Mouse (Mus musculus) naive thymus-derived CD4-positive, alpha-beta T cell, adult 2 months (primary cell): ENCODE measurements around the gene Hyal1.
"Not testable (repeated sequence)": the region's sequence is repeated elsewhere in the genome, so short reads cannot be mapped to it uniquely, and the experiment has no call there.

ENCODE experiments used
- DNase-seq: peaks from one replicate; pipeline ENCODE4 v3.0.0-alpha.2; 2011; ENCODE audit warnings: low read depth

The Hyal1 gene

GRCm38 (mm10) chr9:107550491-107551116 is 26.1 kb upstream of the Hyal1 start:
- DNase-seq = no peak

- peak; percentile 88 for DNase-seq
These were observed 25.4 kb upstream of the Hyal1 start, which contains the start of gene Rassf1 for GRCm38 (mm10) chr9:107551117-107551889. Gene Rassf1, plus strand, starts transcription at chr9:107551555.

DNA sequence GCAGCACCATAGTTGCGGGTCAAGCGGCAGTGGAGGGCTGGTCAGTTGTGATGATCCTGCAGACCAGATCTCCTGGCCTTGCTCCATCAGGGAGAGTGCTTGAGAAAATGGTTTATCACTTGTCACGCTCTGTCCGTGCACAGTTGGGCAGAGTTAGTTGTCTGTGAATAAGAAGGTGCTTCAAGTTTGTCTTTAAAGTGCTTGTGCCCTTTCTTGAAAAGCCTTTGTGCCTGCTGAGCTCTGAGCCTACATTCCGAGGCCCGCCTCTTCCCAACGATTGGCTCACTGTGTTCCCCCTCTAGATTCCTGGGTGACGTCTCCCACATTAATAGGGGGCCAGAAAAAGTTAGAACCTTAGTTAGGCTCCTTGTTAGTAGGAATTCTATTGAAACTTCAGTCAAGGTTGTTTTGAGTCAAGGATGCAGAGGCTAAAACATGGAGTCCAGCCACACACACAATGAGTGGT is 24.8 kb upstream of the Hyal1 start:
- no peak for DNase-seq

DNA sequence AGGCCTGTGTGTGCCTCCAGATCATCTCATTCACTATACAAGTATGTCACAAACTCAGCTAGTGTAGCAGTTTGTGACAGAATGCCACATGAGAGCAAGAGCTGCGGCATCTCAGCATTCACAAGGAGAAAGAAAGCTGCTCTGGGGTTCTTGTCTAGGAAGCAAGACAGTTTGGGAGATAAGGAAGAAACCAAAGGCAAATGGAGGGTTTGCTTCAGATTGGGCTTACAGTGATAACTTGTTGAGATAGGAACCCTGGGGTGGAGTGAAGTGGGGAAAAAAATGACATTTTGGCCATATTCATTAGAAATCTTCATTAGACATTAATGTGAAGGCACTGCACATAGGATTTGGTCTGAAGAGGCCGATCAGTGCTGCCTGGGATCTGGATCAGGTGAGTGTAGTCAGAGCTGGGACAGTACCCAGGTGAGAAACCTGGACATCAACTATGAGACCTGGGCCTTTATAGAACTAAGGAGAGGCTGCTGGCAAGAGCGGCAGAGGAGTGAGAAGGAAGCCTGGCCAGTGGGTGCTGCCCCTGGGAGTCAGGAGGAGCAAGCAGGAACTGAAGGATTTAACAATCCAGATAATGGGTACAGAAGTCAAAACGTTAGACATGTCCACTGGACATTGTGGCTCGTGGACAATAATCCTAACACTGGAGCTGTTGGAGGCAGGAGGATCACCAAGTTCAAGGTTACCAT is 23.9 kb upstream of the Hyal1 start:
- DNase-seq = no peak

DNA sequence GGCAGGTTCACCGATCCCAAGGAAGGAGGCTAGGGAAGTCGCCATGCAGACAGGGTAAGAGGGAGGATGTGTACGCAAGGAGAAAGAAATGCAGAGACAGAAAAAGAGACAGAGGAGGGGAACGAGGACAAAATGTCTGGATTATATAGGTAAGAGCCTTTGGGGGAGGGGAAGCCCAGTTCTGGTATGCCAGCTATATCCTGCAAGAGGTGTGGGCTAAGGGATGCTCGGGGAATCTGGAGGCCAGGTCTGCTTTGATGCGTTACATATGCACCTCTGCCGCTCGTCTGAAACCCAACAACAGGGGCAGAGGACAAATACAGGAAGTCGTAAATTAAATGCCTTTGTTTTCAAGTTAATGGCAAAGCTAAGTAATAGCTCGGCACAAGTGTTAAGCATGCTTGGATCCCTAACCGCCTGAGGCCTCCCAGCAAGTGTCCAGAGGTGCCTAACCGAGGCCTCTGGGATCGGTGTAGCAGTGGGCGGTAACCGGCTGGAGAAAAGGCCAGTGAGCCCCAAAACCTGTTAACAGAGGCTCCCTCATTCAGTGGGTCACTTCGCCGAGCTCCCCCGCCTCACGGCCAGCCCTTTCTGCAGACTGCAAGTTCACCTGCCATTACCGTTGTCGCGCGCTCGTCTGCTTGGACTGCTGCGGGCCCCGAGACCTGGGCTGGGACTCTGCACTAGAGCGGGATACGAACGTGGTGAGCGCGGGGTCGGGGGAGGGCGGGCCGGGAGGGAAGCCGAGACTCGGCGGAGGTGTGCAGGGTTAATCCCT is 23.0 kb upstream of the Hyal1 start:
- DNase-seq = peak; percentile 62

DNA sequence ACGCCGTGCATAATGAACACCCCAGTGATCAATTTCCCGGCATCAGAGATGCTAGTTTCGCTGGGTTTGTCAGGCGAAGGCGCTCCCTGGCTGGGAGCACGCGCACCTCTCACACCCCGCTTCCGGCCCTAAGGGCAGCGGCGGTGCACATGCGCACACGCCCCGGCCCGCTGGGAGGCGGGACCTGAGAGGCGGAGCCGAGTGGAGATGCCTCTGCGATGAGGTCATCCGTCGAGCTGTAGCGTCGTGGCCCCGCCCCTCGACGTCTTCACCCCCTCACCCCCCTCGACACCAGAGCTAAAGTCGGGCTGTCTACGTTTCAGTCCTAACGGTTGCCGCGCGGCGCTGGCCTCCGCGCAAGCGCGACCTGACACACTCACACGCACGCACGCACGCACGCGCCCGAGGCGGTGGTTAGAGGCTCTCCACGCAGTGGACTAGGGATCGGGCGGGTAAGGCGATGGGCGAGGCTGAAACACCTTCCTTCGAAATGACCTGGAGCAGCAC is 22.4 kb upstream of the Hyal1 start:
- peak; percentile 100 for DNase-seq

GRCm38 (mm10) chr9:107555031-107555457 is 21.7 kb upstream of the Hyal1 start:
- DNase-seq = no peak

DNA sequence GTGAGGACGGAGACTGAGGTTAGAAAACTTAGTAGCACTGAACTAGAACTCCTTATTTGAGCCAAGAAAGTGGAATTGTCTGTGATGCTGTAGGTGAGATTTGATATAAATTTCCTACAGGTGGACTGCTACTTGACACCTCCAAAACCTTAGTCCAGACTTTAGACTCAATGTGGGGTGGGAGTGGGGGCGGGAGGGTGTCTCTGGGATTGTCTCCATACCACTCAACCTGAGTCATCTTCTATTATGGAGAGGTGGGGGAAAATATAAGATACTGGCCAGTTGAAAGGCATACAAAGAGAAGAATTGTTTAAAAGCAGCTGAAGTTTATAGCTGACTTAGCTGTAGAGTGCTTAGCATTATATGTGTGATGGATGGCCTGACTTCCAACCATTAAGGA is 21.0 kb upstream of the Hyal1 start:
- no peak for DNase-seq

DNA sequence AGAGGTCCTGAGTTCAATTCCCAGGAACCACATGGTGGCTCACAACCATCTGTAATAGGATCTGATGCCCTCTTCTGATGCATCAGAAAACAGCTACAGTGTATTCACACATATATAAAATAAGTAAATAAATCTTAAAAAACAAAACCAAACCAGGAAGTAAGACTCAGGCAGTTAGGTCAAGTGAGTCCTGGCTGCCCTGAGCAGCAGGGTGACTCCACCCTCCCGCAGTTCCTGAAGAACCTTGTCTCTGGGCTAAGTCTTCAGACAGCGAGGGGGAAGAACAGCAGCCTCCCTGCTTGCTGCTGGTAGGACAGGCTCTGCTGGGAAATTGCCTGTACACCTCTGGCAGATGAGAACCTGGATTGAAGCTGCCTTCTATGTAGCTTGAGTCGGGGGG is 20.4 kb upstream of the Hyal1 start:
- DNase-seq = no peak

DNA sequence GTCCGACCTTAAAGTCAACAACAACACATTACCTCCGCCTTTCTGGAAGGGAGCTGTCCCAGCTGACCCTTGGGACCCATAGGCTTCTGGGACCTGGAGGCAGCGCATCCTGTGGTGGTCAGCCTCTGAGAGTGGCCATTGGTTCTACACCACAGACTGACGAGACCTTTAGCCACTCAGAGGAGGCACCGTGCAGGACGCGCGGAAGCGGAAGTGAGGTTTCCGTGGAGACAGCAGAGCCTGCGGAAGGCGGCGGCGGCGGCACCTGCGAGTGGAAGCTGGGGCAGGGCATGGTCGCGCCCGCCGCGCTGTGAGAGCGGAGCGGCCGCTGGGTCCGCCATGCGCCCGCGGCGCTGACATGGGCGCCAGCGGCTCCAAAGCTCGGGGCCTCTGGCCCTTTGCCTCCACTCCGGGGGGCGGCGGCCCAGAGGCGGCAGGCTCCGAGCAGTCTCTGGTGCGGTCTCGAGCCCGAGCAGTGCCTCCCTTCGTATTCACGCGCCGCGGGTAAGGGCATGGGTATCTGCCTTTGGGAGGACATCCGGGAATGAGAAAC is 13.6 kb upstream of the Hyal1 start, which contains the start of gene Tusc2:
Gene Tusc2, plus strand, starts transcription at position 227 of the 553 bp plus-strand sequence.
- DNase-seq = peak; percentile 91

GRCm38 (mm10) chr9:107565556-107565955 is 11.2 kb upstream of the Hyal1 start:
- not testable (repeated sequence) for DNase-seq

DNA sequence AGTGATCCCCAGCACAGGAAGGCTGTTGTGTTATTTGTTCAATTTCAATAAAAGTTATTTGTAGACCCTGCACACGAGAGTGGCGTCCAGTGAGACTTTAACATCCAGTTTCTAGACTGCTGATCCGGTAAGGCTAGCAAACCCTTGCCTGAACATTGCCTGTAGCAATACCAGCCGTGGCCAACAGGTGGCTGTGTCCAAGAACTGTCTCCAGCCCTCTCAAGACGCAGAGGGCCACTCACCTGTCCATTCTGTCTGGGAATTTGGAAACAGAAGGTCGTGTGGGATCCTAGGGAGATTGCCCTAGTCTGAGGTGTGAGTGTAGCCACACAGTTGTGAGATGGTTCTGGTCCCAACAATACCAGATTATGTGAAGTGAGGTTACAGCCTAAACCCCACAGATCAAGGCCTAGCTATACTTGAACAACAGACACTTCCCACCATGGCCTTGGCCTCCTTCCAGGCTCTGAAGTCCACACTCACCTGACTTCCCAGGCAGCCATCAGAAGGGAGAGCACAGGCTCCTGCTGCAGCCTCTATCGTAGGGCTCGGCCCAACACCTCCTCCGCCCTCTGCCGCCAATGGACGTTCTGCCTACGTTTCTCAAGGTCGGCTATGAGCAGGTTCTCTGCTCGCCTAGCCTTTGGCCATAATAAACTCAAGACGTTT is 10.6 kb upstream of the Hyal1 start:
- peak; percentile 87 for DNase-seq

DNA sequence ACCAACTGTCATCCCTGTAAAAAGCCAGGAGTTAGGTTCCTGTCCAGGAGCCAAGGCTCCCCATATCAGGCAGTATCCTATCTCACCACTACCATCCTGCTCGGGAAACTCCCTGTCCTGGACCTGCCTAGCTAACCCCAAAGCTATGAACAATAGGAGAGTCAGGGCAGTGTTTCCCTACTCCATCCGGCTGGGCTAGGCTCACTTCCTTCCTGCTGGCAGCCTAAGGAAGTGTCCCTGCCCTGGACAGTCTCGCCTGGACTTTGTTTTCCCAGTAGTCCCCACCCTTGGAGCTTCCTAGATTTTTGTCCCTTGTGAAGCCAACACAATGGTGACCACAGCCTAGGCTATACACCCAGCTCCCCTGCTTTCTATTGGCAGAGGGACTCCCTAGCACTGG is 9.9 kb upstream of the Hyal1 start:
- DNase-seq = no peak

GRCm38 (mm10) chr9:107567702-107568319 is 8.9 kb upstream of the Hyal1 start, which contains the start of gene Hyal2:
Gene Hyal2, plus strand, starts transcription at chr9:107567945.
- DNase-seq = no peak

DNA sequence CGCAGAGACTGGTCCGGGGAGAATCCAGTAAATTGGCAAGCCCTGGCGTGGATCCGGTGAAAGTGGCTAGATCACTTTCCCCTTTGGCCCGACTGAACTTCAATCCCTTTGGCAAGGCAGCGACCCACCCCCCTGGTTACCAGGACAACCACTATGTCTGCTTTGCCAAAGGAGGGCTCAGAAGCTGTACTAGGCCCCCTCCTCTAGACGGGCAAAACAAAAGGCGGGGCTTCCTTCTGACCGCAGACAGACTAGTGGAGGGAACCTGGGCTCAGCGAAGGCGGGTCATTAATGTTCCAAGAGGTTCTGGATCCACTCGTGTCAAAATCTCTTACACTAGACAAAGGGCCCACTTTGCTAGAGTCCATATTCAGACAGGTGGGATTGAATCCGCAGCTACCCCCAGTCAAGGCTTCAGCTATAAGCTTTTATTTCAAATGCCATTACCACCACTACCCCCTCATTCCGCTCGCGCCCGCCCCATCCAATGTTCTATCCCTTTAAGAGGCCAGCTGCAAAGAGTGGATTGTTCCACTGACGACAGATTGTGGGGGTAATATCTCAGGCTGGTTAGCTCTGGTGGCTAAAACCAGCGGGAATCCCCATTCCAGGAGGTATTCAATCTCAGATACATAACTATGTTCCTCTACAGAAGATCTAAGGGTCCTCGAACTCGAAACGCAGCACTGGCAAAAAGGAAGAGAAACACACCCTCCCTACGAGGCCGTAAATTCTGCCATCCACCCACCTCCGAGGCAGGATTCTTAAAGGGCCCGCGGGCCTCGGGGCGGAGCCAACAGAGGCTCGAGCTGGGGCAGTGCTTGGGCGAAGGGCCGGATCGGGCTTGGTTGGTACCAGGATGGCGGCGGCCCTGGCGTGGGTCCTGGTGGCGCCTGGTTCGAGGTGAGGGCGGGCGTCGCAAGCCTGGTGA is 8.1 kb upstream of the Hyal1 start:
- peak; percentile 89 for DNase-seq

DNA sequence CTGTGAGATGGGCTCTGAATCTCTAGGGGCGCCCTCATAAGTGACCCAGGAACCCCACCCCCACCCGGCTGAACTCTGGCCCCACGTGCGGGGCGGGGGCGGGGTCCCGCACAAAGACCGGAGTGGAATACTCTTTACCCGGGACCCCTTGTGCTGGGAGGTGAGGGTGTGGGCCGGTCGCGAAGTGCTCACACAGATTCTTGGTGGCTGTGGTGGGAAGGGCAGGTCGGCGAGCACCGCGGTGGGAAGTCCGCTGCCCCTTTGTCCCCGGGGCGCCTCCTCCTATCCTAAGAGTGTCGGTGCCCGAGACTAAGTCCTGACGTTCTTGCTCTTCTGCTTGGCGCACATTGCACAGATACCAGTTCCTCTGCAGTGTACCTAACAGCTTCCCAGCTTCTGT is 7.5 kb upstream of the Hyal1 start:
- no peak for DNase-seq

DNA sequence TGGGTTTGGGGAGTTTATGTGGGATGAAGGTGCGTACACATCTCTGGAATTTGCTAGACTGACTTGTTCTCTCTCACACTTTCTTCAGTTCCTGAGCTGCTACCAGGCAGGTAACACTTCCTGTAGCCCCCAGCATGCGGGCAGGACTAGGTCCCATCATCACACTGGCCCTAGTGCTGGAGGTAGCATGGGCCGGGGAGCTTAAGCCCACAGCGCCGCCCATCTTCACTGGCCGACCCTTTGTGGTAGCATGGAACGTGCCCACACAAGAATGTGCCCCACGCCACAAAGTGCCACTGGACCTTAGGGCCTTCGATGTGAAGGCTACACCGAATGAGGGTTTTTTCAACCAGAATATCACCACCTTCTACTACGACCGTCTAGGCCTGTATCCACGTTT is 6.7 kb upstream of the Hyal1 start:
- DNase-seq = no peak

- DNase-seq = no peak
These were observed 5.9 kb upstream of the Hyal1 start for GRCm38 (mm10) chr9:107570845-107571244.
